In genomic region chr19:48864151-48864740, GRCm38 (mm10) we compare ENCODE assay signal across 15 mouse cellular contexts.
"Had no signal": no experiment of that assay in that cellular context is flagged by ENCODE, and none has a peak within 500 bp of the region (broad histone marks: within the 10 kb centered on the region; RNA-seq: fewer than 3 reads in every experiment).

No protein-coding gene starts in this region.

- DNase-seq: left cerebral cortex, postnatal 4 days; lung, embryonic 14.5 days; lung, postnatal 10 days; lung, postnatal 4 days; midbrain, embryonic 14.5 days; thymus, postnatal 25 days had no signal

- H3K27ac ChIP-seq: layer of hippocampus, adult 2 months; limb, embryonic 13.5 days; liver, embryonic 12.5 days; midbrain, embryonic 10.5 days; neural tube, embryonic 15.5 days; stomach, postnatal 0 days had no signal

- ATAC-seq: inflammation-experienced regulatory T-cells, adult 6 months; intestine, postnatal 0 days; liver, embryonic 12.5 days had no signal

- H3K4me1 ChIP-seq: limb, embryonic 13.5 days; liver, embryonic 12.5 days; midbrain, embryonic 10.5 days; neural tube, embryonic 15.5 days had no signal

- H3K9me3 ChIP-seq: limb, embryonic 13.5 days; liver, embryonic 12.5 days; midbrain, embryonic 10.5 days; neural tube, embryonic 15.5 days had no signal

- H3K4me2 ChIP-seq: limb, embryonic 13.5 days; liver, embryonic 12.5 days; lung, embryonic 14.5 days; neural tube, embryonic 15.5 days had no signal

- H3K4me3 ChIP-seq: layer of hippocampus, adult 2 months; limb, embryonic 13.5 days; liver, embryonic 12.5 days; midbrain, embryonic 10.5 days; myocyte; neural tube, embryonic 15.5 days had no signal

- H3K27me3 ChIP-seq: limb, embryonic 13.5 days; liver, embryonic 12.5 days; neural tube, embryonic 15.5 days had no signal

- H3K36me3 ChIP-seq: limb, embryonic 13.5 days; liver, embryonic 12.5 days; midbrain, embryonic 10.5 days; neural tube, embryonic 15.5 days had no signal

- H3K9ac ChIP-seq: limb, embryonic 13.5 days; liver, embryonic 12.5 days; lung, embryonic 14.5 days; neural tube, embryonic 15.5 days had no signal
